Mouse (Mus musculus) stomach, postnatal 0 days (tissue): ENCODE measurements around the gene Nr2c2ap.

Source experiments
- CTCF ChIP-seq: IDR thresholded peaks from 2 replicates; pipeline ENCODE4 v1.5.1; 2016; ENCODE audit warnings: antibody characterized with exemption, low read depth, mild to moderate bottlenecking, moderate library complexity
- EP300 ChIP-seq: optimal IDR thresholded peaks from 2 replicates; pipeline ENCODE3; 2016; ENCODE audit warnings: antibody characterized with exemption

DNA sequence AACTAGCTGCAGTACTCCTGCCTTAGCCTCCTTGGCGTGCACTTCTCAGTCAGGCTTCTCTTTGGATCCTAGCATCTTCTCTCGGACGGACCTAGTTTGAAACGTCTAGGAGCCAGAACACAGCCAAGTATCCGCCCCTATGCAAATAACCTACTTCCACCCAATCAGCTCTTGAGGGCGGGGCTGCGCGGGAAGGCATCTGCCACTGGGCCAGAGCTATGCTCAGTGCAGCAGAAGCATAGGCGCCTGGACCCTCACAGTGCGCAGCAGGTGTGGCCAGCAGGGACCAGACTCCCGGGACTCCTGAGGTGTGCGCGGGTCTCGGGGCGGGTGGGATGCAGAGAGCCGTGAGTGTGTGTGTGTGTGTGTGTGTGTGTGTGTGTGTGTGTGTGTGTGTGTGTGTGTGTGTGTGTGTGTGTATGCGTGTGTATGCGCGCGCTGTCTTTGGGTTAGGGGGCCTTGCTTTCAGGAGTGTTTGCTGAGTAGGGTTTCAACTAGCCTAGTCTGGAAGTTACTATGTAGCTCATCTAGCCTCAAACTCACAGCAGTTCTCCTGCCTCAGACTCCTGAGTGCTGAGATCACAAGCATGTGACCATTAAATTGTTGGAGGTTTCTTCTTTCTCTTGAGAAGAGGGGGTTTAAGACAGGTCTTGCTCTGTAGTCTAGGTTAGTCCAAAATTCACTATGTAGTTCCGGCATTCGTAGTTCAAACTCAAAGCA lies 21.6 kb downstream of the Nr2c2ap start:
- TF ChIP-seq CTCF (no peak), EP300 (no peak)
